Mouse (Mus musculus) thymus, postnatal 25 days (tissue): ENCODE measurements at regions not wholly inside any gene's neighbourhood (a gene's known extent, or its start where the extent isn't known, plus 50 kb on each side); places are given as distances from the start of the nearest gene placed in this dataset.

Experiments used
- DNase-seq: peaks from one replicate; pipeline ENCODE4 v3.0.0; 2022

- DNase-seq: no peak
These were observed 140.7 kb downstream of the Rnd3 start for GRCm38 (mm10) chr2:51008251-51008533.

GRCm38 (mm10) chr2:51007409-51008250 is 141.3 kb downstream of the Rnd3 start:
- no peak for DNase-seq

- no peak for DNase-seq
These were observed 142.1 kb downstream of the Rnd3 start for GRCm38 (mm10) chr2:51006818-51007217.

- no peak for DNase-seq
These were observed 147.4 kb downstream of the Rnd3 start for GRCm38 (mm10) chr2:51001548-51001947.

- no peak for DNase-seq
These were observed 165.0 kb downstream of the Rnd3 start for GRCm38 (mm10) chr2:50983883-50984410.

- no peak for DNase-seq
These were observed 166.3 kb downstream of the Rnd3 start for GRCm38 (mm10) chr2:50982571-50982970.

- DNase-seq: no peak
These were observed 170.6 kb downstream of the Rnd3 start for GRCm38 (mm10) chr2:50978356-50978755.

GRCm38 (mm10) chr2:50971131-50971825 is 177.6 kb downstream of the Rnd3 start:
- DNase-seq: no peak

GRCm38 (mm10) chr2:50968382-50968781 is 180.5 kb downstream of the Rnd3 start:
- DNase-seq: no peak

- no peak for DNase-seq
These were observed 181.1 kb downstream of the Rnd3 start for GRCm38 (mm10) chr2:50967826-50968225.

- DNase-seq: no peak
These were observed 181.8 kb downstream of the Rnd3 start for GRCm38 (mm10) chr2:50967133-50967532.

GRCm38 (mm10) chr2:50965485-50966017 is 183.4 kb downstream of the Rnd3 start:
- DNase-seq: no peak

- DNase-seq: no peak
These were observed 184.8 kb downstream of the Rnd3 start for GRCm38 (mm10) chr2:50964062-50964461.

- DNase-seq: no peak
These were observed 187.9 kb downstream of the Rnd3 start for GRCm38 (mm10) chr2:50961049-50961448.

- no peak for DNase-seq
These were observed 189.6 kb downstream of the Rnd3 start for GRCm38 (mm10) chr2:50959323-50959722.

GRCm38 (mm10) chr2:50954361-50955066 is 194.4 kb downstream of the Rnd3 start:
- DNase-seq: no peak

- no peak for DNase-seq
These were observed 197.9 kb downstream of the Rnd3 start for GRCm38 (mm10) chr2:50951027-50951426.

- no peak for DNase-seq
These were observed 199.2 kb downstream of the Rnd3 start for GRCm38 (mm10) chr2:50949717-50950116.

GRCm38 (mm10) chr2:50945526-50945925 is 203.4 kb downstream of the Rnd3 start:
- DNase-seq: no peak

- peak; percentile 2 for DNase-seq
These were observed 205.7 kb downstream of the Rnd3 start for GRCm38 (mm10) chr2:50943180-50943579.

GRCm38 (mm10) chr2:50942741-50943140 is 206.2 kb downstream of the Rnd3 start:
- no peak for DNase-seq

GRCm38 (mm10) chr2:50932936-50933335 is 216.0 kb downstream of the Rnd3 start:
- no peak for DNase-seq

- no peak for DNase-seq
These were observed 227.9 kb downstream of the Rnd3 start for GRCm38 (mm10) chr2:50921002-50921401.
